Mouse (Mus musculus) kidney, embryonic 16.5 days (tissue): Measurements from ENCODE around the gene Upb1. TPM values are rescaled to one million over a fixed set of nuclear protein-coding genes. Genes with fewer than 3 reads are reported as not detected.
A peak's percentile ranks its signal among the peaks of the same experiment; 100 is the strongest.

Source experiments
- ATAC-seq: fragments of 200-750 bp; cut with Nextera tagmentation; 2 replicates; pipeline ENCODE4 v1.8.0; 2017; ENCODE audit warnings: moderate TSS enrichment; ENCODE audit not compliant: low FRiP score, low TSS enrichment
- H3K27ac ChIP-seq: fragments of 300-500 bp; sonication (generic); 2 replicates; pipeline ENCODE4 v1.5.1; 2014; ENCODE audit warnings: low read length
- H3K27me3 ChIP-seq: fragments of 300-500 bp; sonication (generic); 2 replicates; pipeline ENCODE4 v1.6.1; 2014; ENCODE audit warnings: low read length, control low read depth, mixed read lengths; ENCODE audit not compliant: insufficient read depth
- H3K36me3 ChIP-seq: fragments of 300-500 bp; sonication (generic); 2 replicates; pipeline ENCODE4 v1.6.1; 2014; ENCODE audit warnings: low read length, control low read depth, mixed read lengths; ENCODE audit not compliant: insufficient read depth
- H3K4me1 ChIP-seq: fragments of 300-500 bp; sonication (generic); 2 replicates; pipeline ENCODE4 v1.6.1; 2014; ENCODE audit warnings: low read length, control low read depth, mixed read lengths; ENCODE audit not compliant: insufficient read depth
- H3K4me2 ChIP-seq: fragments of 300-500 bp; sonication (generic); replicated peaks from 2 replicates; pipeline ENCODE4 v1.6.1; 2014; ENCODE audit warnings: low read depth, low read length
- H3K4me3 ChIP-seq: fragments of 300-500 bp; sonication (generic); 2 replicates; pipeline ENCODE4 v1.5.1; 2014; ENCODE audit warnings: mild to moderate bottlenecking, low read length
- H3K9ac ChIP-seq: fragments of 300-500 bp; sonication (generic); replicated peaks from 2 replicates; pipeline ENCODE4 v1.6.1; 2014; ENCODE audit warnings: low read length
- H3K9me3 ChIP-seq: fragments of 300-500 bp; sonication (generic); 2 replicates; pipeline ENCODE4 v1.6.1; 2016; ENCODE audit warnings: low read length, control low read depth
- WGBS: fragments of 180-500 bp; shearing (Covaris S2); extraction: QIAGEN DNeasy Blood & Tissue Kit; methylation state at CpG from one replicate; pipeline ENCODE4 v1.1.7; 2014; 5-methylcytosine and 5-hydroxymethylcytosine counted together
- polyA plus RNA-seq: library from polyadenylated mRNA; unstranded; fragments of >200 nt; fragmentation: Nextera tagmentation; extraction: Ambion mirVana; gene quantifications from 2 replicates; pipeline ENCODE4 v1.2.1, GENCODE M21; 2015

The Upb1 gene
- polyA plus RNA-seq, 1 experiment from 2014 or later, result 3.3 TPM

- Histone ChIP-seq H3K4me1 (no peaks in the 10 kb centered on the region), H3K9me3 (no peaks in the 10 kb centered on the region), H3K9ac (no peak overlapping the region), H3K27ac (no peak overlapping the region), H3K36me3 (no peaks in the 10 kb centered on the region), H3K4me3 (no peak overlapping the region), H3K4me2 (no peak overlapping the region), H3K27me3 (no peaks in the 10 kb centered on the region)
- WGBS, result 100% methylated on average over 1 of the region's 1 CpGs
- ATAC-seq, result 0 out of 2 replicates have a peak, but pooled peaks have one; percentile 20
Observed at GRCm38 (mm10) chr10:75437284-75437683, 36.4 kb downstream of the Upb1 start.

- no peaks in the 10 kb centered on the region for H3K27me3 ChIP-seq
- no peaks in the 10 kb centered on the region for H3K9me3 ChIP-seq
- H3K4me2 ChIP-seq, result no peak overlapping the region
- no peaks in the 10 kb centered on the region for H3K36me3 ChIP-seq
- no peak overlapping the region for H3K4me3 ChIP-seq
- H3K4me1 ChIP-seq, result no peaks in the 10 kb centered on the region
- WGBS, result 45% methylated on average over 13 of the region's 13 CpGs
- no peak for ATAC-seq
- no peak overlapping the region for H3K27ac ChIP-seq
- no peak overlapping the region for H3K9ac ChIP-seq
Observed at GRCm38 (mm10) chr10:75438132-75438810, 37.4 kb downstream of the Upb1 start.

GRCm38 (mm10) chr10:75439211-75439811 lies 38.4 kb downstream of the Upb1 start:
- no peak overlapping the region for H3K9ac ChIP-seq

GRCm38 (mm10) chr10:75440756-75441155 lies 39.8 kb downstream of the Upb1 start:
- WGBS, result 89% methylated on average over 3 of the region's 3 CpGs
- no peak overlapping the region for H3K9ac ChIP-seq
- H3K36me3 ChIP-seq, result no peaks in the 10 kb centered on the region
- H3K27ac ChIP-seq, result no peak overlapping the region
- H3K4me1 ChIP-seq, result peaks cover 17% of the 10 kb centered on the region
- H3K9me3 ChIP-seq, result no peaks in the 10 kb centered on the region
- no peak overlapping the region for H3K4me3 ChIP-seq
- no peak overlapping the region for H3K4me2 ChIP-seq
- H3K27me3 ChIP-seq, result no peaks in the 10 kb centered on the region
- no peak for ATAC-seq

More at GRCm38 (mm10) chr10:75439211-75439811, 38.4 kb downstream of the Upb1 start:
- no peak overlapping the region for H3K27ac ChIP-seq
- H3K4me3 ChIP-seq, result no peak overlapping the region
- H3K9me3 ChIP-seq, result no peaks in the 10 kb centered on the region
- peaks cover 4% of the 10 kb centered on the region for H3K4me1 ChIP-seq
- ATAC-seq, result no peak
- no peaks in the 10 kb centered on the region for H3K36me3 ChIP-seq
- H3K27me3 ChIP-seq, result no peaks in the 10 kb centered on the region
- 47% methylated on average over 7 of the region's 7 CpGs for WGBS
- H3K4me2 ChIP-seq, result no peak overlapping the region

- no peak for ATAC-seq
- peaks cover 17% of the 10 kb centered on the region for H3K4me1 ChIP-seq
- WGBS, result 83% methylated on average over 4 of the region's 4 CpGs
- no peaks in the 10 kb centered on the region for H3K27me3 ChIP-seq
- H3K9ac ChIP-seq, result no peak overlapping the region
- no peaks in the 10 kb centered on the region for H3K9me3 ChIP-seq
- no peak overlapping the region for H3K27ac ChIP-seq
- no peak overlapping the region for H3K4me3 ChIP-seq
- H3K4me2 ChIP-seq, result no peak overlapping the region
- no peaks in the 10 kb centered on the region for H3K36me3 ChIP-seq
Observed at GRCm38 (mm10) chr10:75441800-75442199, 40.9 kb downstream of the Upb1 start.

- ATAC-seq, result no peak
- Histone ChIP-seq H3K27me3 (no peaks in the 10 kb centered on the region), H3K36me3 (no peaks in the 10 kb centered on the region), H3K9ac (no peak overlapping the region), H3K4me1 (peaks cover 19% of the 10 kb centered on the region), H3K9me3 (no peaks in the 10 kb centered on the region), H3K4me2 (no peak overlapping the region), H3K4me3 (no peak overlapping the region), H3K27ac (no peak overlapping the region)
- WGBS, result 84% methylated on average over 4 of the region's 4 CpGs
Observed at GRCm38 (mm10) chr10:75443017-75443416, 42.1 kb downstream of the Upb1 start.

GRCm38 (mm10) chr10:75444111-75444826 lies 43.4 kb downstream of the Upb1 start:
- H3K4me2 ChIP-seq, result no peak overlapping the region
- no peak overlapping the region for H3K27ac ChIP-seq
- H3K36me3 ChIP-seq, result no peaks in the 10 kb centered on the region
- H3K27me3 ChIP-seq, result no peaks in the 10 kb centered on the region
- peak; percentile 57; the same call in 1 of the 2 replicates for ATAC-seq
- H3K4me1 ChIP-seq, result peaks cover 21% of the 10 kb centered on the region
- WGBS, result 61% methylated on average over 19 of the region's 19 CpGs
- no peaks in the 10 kb centered on the region for H3K9me3 ChIP-seq
- no peak overlapping the region for H3K9ac ChIP-seq
- no peak overlapping the region for H3K4me3 ChIP-seq

- ATAC-seq, result no peak
- peak overlapping the region; percentile 13; the same call in 1 of the 2 replicates for H3K27ac ChIP-seq
- no peak overlapping the region for H3K4me2 ChIP-seq
- H3K9me3 ChIP-seq, result no peaks in the 10 kb centered on the region
- H3K27me3 ChIP-seq, result no peaks in the 10 kb centered on the region
- H3K4me1 ChIP-seq, result peaks cover 21% of the 10 kb centered on the region
- WGBS, result 39% methylated on average over 8 of the region's 8 CpGs
- H3K36me3 ChIP-seq, result no peaks in the 10 kb centered on the region
- no peak overlapping the region for H3K9ac ChIP-seq
- H3K4me3 ChIP-seq, result no peak overlapping the region
Observed at GRCm38 (mm10) chr10:75445030-75445429, 44.1 kb downstream of the Upb1 start.

GRCm38 (mm10) chr10:75446501-75447083 lies 45.7 kb downstream of the Upb1 start:
- H3K4me1 ChIP-seq, result peaks cover 33% of the 10 kb centered on the region
- peak overlapping the region; percentile 54; the same call in 1 of the 2 replicates for H3K27ac ChIP-seq
- H3K4me3 ChIP-seq, result no peak overlapping the region
- WGBS, result 67% methylated on average over 13 of the region's 13 CpGs
- ATAC-seq, result peak; percentile 41
- no peaks in the 10 kb centered on the region for H3K27me3 ChIP-seq
- no peaks in the 10 kb centered on the region for H3K9me3 ChIP-seq
- no peak overlapping the region for H3K9ac ChIP-seq
- H3K36me3 ChIP-seq, result no peaks in the 10 kb centered on the region
- H3K4me2 ChIP-seq, result no peak overlapping the region
